In genomic region chr9:46353992-46354391, GRCm38 (mm10) we compare ENCODE assay signal across 9 mouse cellular contexts. TPM values are rescaled to one million over a fixed set of nuclear protein-coding genes. Genes with fewer than 3 reads are reported as not detected.
A peak's percentile ranks its signal among the peaks of the same experiment; 100 is the strongest.
DNase-seq lines count a peak whose midpoint lies in the region; ATAC-seq and TF ChIP-seq lines count a peak whose summit lies in the region.
"Had no signal": no experiment of that assay in that cellular context is flagged by ENCODE, and none has a peak within 500 bp of the region (broad histone marks: within the 10 kb centered on the region; RNA-seq: fewer than 3 reads in every experiment).

No protein-coding gene starts in this region.

- no peak overlapping the region for H3K27ac ChIP-seq in hindbrain, embryonic 15.5 days (replicated peaks)
- no peak overlapping the region for H3K27ac ChIP-seq in left cerebral cortex, adult 2 months
- H3K27ac ChIP-seq in midbrain, postnatal 0 days (ENCODE audit: low read depth, low read length): no peak overlapping the region
- H3K27ac ChIP-seq: embryonic facial prominence, embryonic 15.5 days had no signal

- peak; percentile 92 for TF ChIP-seq CTCF in left cerebral cortex, adult 2 months (IDR thresholded peaks at IDR 0.05)
- peak; percentile 96 for TF ChIP-seq CTCF in midbrain, postnatal 0 days (IDR thresholded peaks at IDR 0.05)

- H3K4me2 ChIP-seq in hindbrain, embryonic 15.5 days: no peak overlapping the region
- no peak overlapping the region for H3K4me2 ChIP-seq in midbrain, postnatal 0 days (ENCODE audit: low read depth, low read length, poor library complexity, severe bottlenecking)
- H3K4me2 ChIP-seq: embryonic facial prominence, embryonic 15.5 days had no signal

- intact Hi-C loops in left cerebral cortex, adult 2 months (cut with DNase I): loop anchor here (5.0 to 10.0 kb wide), 3 partner anchors 383 to 1351 kb away; no protein-coding TSS in a partner anchor

- DNase-seq in ovary, adult 18-20 months (ENCODE audit: low spot score): peak; percentile 16
- no peak for DNase-seq in ovary, postnatal 36 days (ENCODE audit: low spot score)
- peak; percentile 58 for DNase-seq in brain, embryonic 18.5 days (ENCODE audit: low read depth, low spot score)
- DNase-seq in fibroblast of lung, adult 2 months (ENCODE audit: low read depth): peak; percentile 15
- DNase-seq in left cerebral cortex, adult 2 months (ENCODE audit: extremely low spot score in 1 of 2, low spot score in 2 of 2): peak; percentile 61 to 67
- peak; percentile 91 for DNase-seq in midbrain, postnatal 0 days (ENCODE audit: low spot score)
- peak; percentile 53 for DNase-seq in thymus, postnatal 14 days

- H3K4me1 ChIP-seq in hindbrain, embryonic 15.5 days (replicated peaks): peaks cover 31% of the 10 kb centered on the region
- H3K4me1 ChIP-seq in midbrain, postnatal 0 days (ENCODE audit: insufficient read depth, low read length): no peaks in the 10 kb centered on the region

- no peak overlapping the region for H3K4me3 ChIP-seq in hindbrain, embryonic 15.5 days
- H3K4me3 ChIP-seq in left cerebral cortex, adult 2 months: no peak overlapping the region
- no peak overlapping the region for H3K4me3 ChIP-seq in midbrain, postnatal 0 days (ENCODE audit: low read depth, low read length)
- H3K4me3 ChIP-seq: embryonic facial prominence, embryonic 15.5 days had no signal

- H3K9me3 ChIP-seq in hindbrain, embryonic 15.5 days: no peaks in the 10 kb centered on the region
- no peaks in the 10 kb centered on the region for H3K9me3 ChIP-seq in midbrain, postnatal 0 days (ENCODE audit: low read length)
- H3K9me3 ChIP-seq: embryonic facial prominence, embryonic 15.5 days had no signal

- WGBS in hindbrain, embryonic 15.5 days: 8% methylated on average over 3 of the region's 3 CpGs
- 5% methylated on average over 3 of the region's 3 CpGs for WGBS in midbrain, postnatal 0 days

- peak; percentile 55; the same call in 1 of the 2 replicates for ATAC-seq in hindbrain, embryonic 15.5 days (ENCODE audit: low FRiP score, low read depth)
- peak; percentile 23; the same call in 1 of the 2 replicates for ATAC-seq in midbrain, postnatal 0 days (ENCODE audit: low FRiP score)

- H3K27me3 ChIP-seq in hindbrain, embryonic 15.5 days: no peaks in the 10 kb centered on the region
- H3K27me3 ChIP-seq in midbrain, postnatal 0 days (ENCODE audit: insufficient read depth, low read length): no peaks in the 10 kb centered on the region; the same call in 1 of the 2 replicates

- no peaks in the 10 kb centered on the region for H3K36me3 ChIP-seq in hindbrain, embryonic 15.5 days
- no peaks in the 10 kb centered on the region for H3K36me3 ChIP-seq in midbrain, postnatal 0 days (ENCODE audit: insufficient read depth, low read length)
- H3K36me3 ChIP-seq: embryonic facial prominence, embryonic 15.5 days had no signal

- H3K9ac ChIP-seq in hindbrain, embryonic 15.5 days: no peak overlapping the region
- no peak overlapping the region for H3K9ac ChIP-seq in midbrain, postnatal 0 days (replicated peaks; ENCODE audit: low read length, poor library complexity, severe bottlenecking)
- H3K9ac ChIP-seq: embryonic facial prominence, embryonic 15.5 days had no signal

RNA-seq across cellular contexts. Expression of gene 4931429L15Rik, which starts 34.2 kb away (rescaled TPM):
- 0.13 TPM in 1 of 2 replicates, not detected in the other for polyA plus RNA-seq in hindbrain, embryonic 15.5 days (2015; fragmentation: Nextera tagmentation; extraction: Ambion mirVana)
- not detected for total RNA-seq in left cerebral cortex, adult 2 months (2021)
- not detected in 2 replicates for total RNA-seq in midbrain, postnatal 0 days (2014; rRNA removed)
- polyA plus RNA-seq in midbrain, postnatal 0 days (2015; fragmentation: Nextera tagmentation; extraction: Ambion mirVana): not detected in 2 replicates
- polyA plus RNA-seq: embryonic facial prominence, embryonic 15.5 days had no signal
